Mouse (Mus musculus): ENCODE measurements around the gene Ero1lb.
"Not testable (repeated sequence)": the region's sequence is repeated elsewhere in the genome, so short reads cannot be mapped to it uniquely, and the experiment has no call there.

Gene Ero1lb

GRCm38 (mm10) chr13:12574979-12575536, 9.4 kb downstream of the Ero1lb start:
- DNase-seq = no peak

GRCm38 (mm10) chr13:12578145-12578544, 12.5 kb downstream of the Ero1lb start:
- DNase-seq = no peak

- peak; percentile 74 for DNase-seq
These were observed 23.3 kb downstream of the Ero1lb start for GRCm38 (mm10) chr13:12589003-12589402.

GRCm38 (mm10) chr13:12597075-12597474, 31.4 kb downstream of the Ero1lb start:
- not testable (repeated sequence) for DNase-seq

- not testable (repeated sequence) for DNase-seq
These were observed 44.5 kb downstream of the Ero1lb start for GRCm38 (mm10) chr13:12610206-12610605.

GRCm38 (mm10) chr13:12614026-12614425, 48.4 kb downstream of the Ero1lb start:
- DNase-seq = not testable (repeated sequence)

- DNase-seq = not testable (repeated sequence)
These were observed 48.9 kb downstream of the Ero1lb start for GRCm38 (mm10) chr13:12614591-12614990.

GRCm38 (mm10) chr13:12615014-12615413, 49.3 kb downstream of the Ero1lb start:
- not testable (repeated sequence) for DNase-seq

GRCm38 (mm10) chr13:12616489-12616888, 50.8 kb downstream of the Ero1lb start:
- DNase-seq = not testable (repeated sequence)

- DNase-seq = peak; percentile 26
These were observed 54.1 kb downstream of the Ero1lb start for GRCm38 (mm10) chr13:12619808-12620207.

GRCm38 (mm10) chr13:12626061-12626460, 60.4 kb downstream of the Ero1lb start:
- not testable (repeated sequence) for DNase-seq

- DNase-seq = not testable (repeated sequence)
These were observed 62.1 kb downstream of the Ero1lb start for GRCm38 (mm10) chr13:12627746-12628145.

- DNase-seq = not testable (repeated sequence)
These were observed 62.5 kb downstream of the Ero1lb start for GRCm38 (mm10) chr13:12628181-12628580.

- DNase-seq = not testable (repeated sequence)
These were observed 64.6 kb downstream of the Ero1lb start for GRCm38 (mm10) chr13:12630252-12630651.

- not testable (repeated sequence) for DNase-seq
These were observed 69.4 kb downstream of the Ero1lb start for GRCm38 (mm10) chr13:12634941-12635588.

GRCm38 (mm10) chr13:12642795-12643194, 77.1 kb downstream of the Ero1lb start:
- not testable (repeated sequence) for DNase-seq

GRCm38 (mm10) chr13:12646676-12647075, 81.0 kb downstream of the Ero1lb start:
- DNase-seq = not testable (repeated sequence)

GRCm38 (mm10) chr13:12650020-12650876, 84.6 kb downstream of the Ero1lb start:
- peak; percentile 79 for DNase-seq

GRCm38 (mm10) chr13:12650877-12651176, 85.2 kb downstream of the Ero1lb start:
- peak; percentile 85 for DNase-seq
